Mouse (Mus musculus) lung, adult 2 months (tissue): ENCODE measurements around the gene Mrpl53.

ENCODE experiments used
- CTCF ChIP-seq: fragments of 200-500 bp; IDR thresholded peaks from 2 replicates; pipeline ENCODE4 v1.5.1; 2011; ENCODE audit warnings: mild to moderate bottlenecking, low read length, control low read depth; ENCODE audit not compliant: insufficient read depth
- POLR2A ChIP-seq: fragments of 200-500 bp; IDR thresholded peaks from 2 replicates; pipeline ENCODE4 v1.6.1; 2011; ENCODE audit warnings: low read depth, mild to moderate bottlenecking, control low read depth, low read length, borderline replicate concordance; ENCODE audit errors: extremely low read depth

GRCm38 (mm10) chr6:83145209-83145608, 36.4 kb downstream of the Mrpl53 start:
- TF ChIP-seq POLR2A (no peak), CTCF (no peak)
